Mouse (Mus musculus): ENCODE data around the gene Tceanc.
"Not testable (repeated sequence)": the region's sequence is repeated elsewhere in the genome, so short reads cannot be mapped to it uniquely, and the experiment has no call there.

The Tceanc gene

DNA sequence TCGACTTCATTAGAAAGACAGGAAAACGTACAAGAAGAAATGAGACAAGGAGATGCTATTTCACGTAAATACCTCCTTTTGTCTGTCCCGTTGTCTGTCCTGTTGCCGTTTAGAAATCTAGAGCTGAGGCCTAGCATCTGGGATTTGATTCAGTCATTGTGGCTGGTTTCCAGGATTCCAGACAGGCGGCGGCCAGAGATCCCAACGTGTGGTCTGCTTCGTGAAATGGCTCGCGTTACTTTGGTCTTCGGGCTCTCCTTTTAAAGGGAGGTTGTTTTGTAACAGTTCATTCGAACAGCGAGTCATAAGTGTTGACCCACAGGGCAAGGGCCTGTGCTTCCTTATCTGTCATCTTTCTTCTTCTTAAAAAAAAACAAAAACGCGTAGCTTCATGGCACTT lies at the start of gene Tceanc:
Gene Tceanc (minus strand): TSS at position 223 of the 400 bp plus-strand sequence.
- in situ Hi-C loops (cut with MboI) = no loop called here

DNA sequence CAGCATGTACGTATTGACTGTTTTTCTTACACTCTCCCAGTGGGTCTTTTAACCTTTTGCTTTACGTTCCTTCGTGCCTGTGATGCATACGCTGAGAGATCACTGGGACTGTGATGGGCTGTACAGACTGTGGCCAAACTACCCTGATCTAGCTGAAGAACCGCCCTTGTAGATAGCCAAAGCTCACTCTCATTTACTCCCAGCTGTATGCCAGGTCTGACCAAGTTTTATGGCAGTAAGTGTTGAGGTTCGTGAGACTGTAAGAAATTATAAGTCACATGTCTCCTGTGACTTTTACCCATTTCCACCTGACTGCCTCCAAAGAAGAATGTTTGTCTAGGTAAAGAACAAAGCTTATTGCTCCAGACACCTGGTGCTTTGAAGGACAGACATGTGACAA lies 47.6 kb upstream of the Tceanc start:
- in situ Hi-C loops (cut with MboI) = no loop called here

DNA sequence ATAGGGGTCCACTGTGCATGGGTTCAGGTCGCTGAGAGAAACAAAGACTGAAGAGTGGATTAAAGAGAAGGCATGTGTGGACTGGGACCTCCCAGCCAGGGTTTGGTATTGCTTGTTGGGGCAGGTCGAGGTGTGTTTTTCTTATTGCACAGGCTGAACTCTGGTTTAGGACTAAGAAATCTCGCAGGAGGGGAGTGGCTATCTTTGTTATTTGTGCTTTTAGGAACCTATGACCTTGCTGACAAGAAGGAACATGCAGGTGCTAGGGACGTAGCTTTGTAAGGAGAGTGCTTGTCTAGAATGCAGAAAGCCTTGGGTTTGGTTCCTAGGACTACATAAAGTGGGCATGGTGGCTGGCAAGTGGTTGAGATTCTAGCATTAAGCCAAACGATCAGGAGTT lies 47.0 kb upstream of the Tceanc start:
- in situ Hi-C loops (cut with MboI) = no loop called here

DNA sequence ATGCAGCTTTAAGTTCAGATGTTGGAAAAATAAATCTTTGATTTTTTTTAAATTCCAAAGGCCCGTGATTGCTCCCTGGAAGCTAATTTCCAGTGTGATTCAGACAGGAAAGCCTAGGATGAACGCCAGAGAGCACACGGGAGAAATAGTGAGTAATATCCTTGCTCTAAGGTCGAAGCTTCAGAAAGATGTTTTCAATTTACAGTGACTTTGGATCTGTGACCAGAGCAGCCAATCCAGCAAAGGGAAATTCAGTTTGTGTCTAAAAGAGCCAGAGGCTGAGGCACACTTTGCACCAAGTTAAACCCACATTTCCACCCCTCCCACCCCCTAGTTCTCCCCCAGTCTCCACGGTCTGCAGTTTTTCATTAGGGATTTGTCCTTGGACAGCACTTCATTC lies 46.5 kb upstream of the Tceanc start:
- in situ Hi-C loops (cut with MboI) = no loop called here

DNA sequence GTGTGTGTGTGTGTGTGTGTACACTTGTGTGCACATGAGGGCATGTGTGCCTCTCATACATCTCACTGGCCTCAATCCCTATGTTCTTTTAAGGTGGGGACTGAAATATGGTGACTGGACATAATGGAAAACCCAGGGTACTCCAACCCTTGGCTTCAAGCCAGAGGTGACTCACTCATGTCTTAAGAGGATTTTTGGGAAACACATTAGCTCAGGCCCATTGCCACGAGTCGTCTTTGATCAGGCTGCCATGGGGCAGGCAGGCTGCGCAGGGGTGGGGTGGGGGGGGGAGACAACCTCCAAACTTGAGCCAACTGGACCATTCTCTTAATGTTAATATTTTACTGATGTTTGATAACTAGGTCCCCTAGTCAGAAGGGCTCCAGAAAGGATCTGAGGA lies 41.0 kb upstream of the Tceanc start:
- in situ Hi-C loops (cut with MboI) = no loop called here

DNA sequence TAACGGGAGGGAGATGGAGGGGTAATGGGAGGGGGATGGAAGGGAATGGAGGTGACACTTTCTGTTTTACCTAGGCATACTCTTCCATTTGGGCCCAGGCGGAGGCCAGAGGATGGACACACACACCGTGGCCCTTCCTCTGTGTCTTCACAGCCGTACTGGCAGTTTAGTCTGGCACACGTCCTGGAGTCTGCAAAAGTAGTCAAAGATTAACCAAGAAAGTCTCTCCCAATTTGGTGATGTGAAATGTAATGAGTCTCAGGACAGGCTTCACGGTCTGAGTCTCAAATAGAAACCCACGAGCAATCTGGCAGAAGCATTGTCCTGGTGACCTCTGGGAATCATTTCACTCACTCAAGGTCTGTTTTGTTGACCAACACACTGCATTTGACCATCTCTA lies 34.0 kb upstream of the Tceanc start:
- in situ Hi-C loops (cut with MboI) = no loop called here

DNA sequence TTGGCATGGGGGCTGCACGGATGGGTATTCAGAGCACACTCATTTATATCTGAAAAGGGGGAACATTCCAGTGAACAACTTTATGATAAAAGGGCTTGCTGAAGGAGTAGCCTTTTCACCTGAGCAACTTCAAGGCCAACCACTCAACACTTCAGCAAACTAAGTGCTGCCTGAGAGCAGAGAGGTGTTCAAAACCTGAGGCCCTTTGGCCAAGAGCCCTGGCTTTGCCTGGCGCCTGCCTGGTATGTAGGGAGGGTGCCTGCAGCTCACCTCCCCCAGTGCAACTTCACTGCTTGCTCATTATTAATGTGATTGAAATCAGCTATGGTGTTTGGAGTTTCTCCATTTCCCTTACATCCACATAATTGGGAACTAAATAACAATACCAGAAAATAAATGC lies 28.1 kb upstream of the Tceanc start:
- in situ Hi-C loops (cut with MboI) = no loop called here

DNA sequence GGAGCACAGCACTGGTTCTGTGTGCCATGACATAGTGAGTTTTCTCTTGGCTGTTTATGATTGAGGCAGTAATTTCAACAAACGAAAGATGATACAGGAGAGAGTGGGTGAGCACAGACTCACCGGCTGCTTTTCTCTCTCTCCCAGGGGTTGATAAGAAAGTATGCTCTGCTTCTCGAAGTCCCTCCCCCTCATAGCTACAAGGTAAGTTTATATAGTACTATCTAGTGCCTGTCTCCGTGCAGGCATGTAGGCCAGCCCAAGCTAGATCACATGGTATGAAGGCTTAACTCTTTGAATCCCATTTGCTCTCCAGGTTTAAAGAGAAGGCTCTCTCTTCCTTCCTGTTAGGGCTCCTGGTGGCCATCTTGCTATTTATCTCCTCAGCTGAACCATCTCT lies 16.8 kb upstream of the Tceanc start:
- in situ Hi-C loops (cut with MboI) = no loop called here

DNA sequence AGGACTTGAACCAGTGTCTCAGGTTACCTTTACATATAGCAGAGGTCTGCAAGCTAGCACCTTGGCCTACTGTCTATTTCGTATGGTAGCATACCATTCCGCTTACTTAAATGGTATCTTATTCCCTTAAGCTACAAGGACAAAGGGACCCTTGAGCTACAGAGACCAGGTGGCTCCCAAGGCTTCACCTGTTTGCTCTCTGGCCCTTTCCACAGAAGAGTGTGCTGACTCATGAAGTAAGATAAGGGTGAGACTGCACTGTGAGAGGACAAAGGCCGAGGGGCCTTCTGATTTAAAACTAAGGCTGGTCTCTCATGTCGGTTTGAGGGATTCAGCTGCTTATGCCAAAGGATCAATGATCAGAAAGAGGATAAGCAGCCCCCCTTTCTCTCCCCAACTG lies 15.1 kb upstream of the Tceanc start:
- in situ Hi-C loops (cut with MboI) = no loop called here

DNA sequence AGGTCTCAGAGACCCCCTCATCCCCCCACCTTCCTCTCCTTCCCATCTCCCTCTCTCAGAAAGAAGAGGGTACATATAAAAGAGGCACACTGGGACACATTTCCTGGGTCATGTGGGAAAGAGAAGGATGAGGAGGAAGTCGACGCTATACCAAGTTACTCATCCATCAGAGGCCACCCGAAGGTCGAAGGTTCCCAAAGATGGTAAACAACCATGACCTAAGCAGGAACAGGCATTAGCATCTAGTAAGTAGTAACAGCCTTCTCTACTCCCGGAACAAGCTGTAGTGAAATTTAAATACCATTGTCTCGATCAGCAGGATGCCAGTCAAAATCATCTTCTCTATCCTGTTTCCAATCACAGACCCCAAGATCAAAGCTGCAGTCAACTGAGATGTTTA lies 13.3 kb upstream of the Tceanc start:
- in situ Hi-C loops (cut with MboI) = no loop called here

DNA sequence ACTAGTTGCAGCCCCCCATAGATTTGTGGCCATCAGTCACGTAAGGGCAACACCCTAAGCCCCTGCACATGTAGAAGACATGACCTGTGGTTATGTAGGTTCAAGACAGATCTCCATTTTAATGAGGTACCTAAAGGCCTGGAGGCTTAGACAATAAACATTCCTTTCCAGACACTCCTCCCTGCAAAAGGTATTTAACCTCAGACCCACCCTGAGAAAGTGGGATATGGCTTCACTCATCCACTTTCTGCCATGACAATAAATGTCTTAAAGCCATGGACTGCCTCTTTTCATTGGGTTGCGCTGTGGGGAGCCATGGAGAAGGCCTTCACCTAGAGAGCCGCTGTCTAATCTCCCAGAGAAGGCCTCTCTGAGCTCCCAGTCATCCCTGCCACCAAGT lies 9.8 kb upstream of the Tceanc start:
- in situ Hi-C loops (cut with MboI) = no loop called here

DNA sequence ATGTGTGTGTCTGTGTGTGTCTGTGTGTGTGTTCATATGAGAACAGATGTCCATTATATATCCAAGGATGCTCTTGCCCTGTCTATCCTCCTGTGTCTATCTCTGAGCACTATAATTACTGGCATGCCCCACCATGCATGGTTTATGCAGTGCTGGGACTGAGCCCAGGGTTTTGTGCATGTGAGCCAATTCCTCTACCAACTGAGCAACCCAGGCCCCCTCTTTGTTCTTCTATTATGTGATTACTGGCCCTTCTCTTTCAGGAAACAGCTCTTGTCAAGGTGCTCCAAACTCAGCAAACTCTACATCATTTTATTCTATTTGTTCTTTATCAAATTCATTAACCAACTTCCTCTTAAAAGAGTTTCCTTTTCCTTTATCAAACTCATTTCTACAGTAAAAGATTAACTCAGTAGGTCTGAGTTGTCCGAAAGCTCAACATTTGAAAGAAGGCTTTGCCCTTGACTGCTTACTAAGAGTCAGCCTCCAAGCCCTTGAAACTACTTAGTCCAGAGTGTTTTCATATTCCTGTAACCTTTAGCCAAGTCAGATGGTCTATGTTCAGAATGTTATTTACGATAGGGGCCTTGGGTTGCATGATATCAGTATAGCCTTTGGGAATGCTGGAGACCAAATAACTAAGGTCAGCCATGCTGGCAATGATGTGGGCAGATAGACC lies 7.4 kb upstream of the Tceanc start:
- in situ Hi-C loops (cut with MboI) = no loop called here

DNA sequence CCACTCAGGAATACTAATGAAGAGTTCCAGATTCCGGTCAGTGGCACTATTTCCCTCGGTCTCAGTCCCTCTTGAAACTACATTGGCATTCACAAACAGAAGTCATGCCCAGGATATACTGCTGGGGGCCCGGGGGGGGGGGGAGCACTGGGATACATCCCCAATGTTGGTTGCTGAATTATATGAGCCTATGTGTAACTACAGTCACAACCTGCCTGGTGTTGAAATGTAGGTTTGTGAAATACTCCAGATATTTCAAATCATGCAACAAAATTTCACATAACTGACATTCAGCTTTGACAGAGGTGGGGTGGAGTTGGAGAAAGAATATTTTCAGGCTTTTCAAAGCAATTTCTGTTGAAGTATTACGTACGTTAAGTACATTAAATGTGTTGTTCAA lies 2.4 kb upstream of the Tceanc start:
- in situ Hi-C loops (cut with MboI) = no loop called here

DNA sequence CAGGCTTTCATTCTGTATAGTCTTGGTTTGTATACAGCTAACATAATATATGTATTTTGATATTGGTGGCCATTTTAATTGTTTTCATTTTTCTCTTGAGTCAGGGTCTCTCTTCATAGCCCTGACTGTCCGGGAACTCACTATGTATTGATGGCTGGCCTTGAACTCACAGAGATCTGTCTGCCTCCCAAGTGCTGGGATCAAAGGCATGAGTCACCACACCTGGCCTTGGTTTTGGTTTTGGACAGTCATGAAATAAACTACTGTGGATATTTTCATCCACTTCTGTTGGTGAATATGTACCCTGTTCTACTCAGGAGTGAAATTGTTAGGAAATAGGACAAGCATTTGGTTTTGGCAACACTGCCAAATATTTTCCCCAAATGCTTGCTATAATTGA lies 1.7 kb downstream of the Tceanc start:
- in situ Hi-C loops (cut with MboI) = no loop called here

DNA sequence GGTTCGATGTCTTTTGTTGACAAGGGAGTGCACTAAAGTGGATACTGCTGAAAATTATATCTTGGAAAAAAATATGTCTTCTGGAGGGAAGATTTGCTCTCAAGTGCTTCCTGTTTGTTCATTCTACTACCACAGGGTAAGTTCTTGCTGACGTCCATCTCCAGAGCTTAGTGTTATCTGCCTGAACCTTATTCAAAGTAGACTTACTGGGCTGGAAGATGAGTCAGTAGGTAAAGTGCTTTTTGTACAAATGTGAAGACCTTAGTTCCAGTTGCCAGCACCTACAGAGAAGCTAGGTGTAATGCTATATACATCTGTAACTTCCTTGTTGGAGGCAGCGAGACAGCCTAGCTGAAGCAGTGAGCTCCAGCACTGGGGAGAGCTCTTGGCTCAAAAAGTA lies 2.4 kb downstream of the Tceanc start:
- in situ Hi-C loops (cut with MboI) = no loop called here

DNA sequence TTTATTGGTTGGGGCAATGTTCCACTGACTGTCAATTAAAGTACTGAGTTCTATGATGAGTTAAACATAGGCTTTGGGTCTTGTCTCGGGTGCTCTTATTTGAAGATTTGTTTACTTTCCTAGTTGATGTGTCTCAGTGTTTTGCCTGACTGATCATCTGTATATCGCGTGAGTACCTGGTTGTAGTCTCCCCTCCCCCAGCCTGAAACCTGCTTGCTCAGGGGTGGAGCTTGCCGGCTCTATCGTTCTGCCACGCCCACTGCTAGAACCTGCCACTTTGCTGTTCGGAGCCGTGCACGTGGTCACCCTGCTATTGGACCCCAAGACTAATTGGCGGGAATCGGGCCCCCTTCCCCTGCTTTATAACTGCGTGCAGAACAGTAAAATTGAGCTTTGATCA lies 4.3 kb downstream of the Tceanc start:
- in situ Hi-C loops (cut with MboI) = not testable (repeated sequence)

DNA sequence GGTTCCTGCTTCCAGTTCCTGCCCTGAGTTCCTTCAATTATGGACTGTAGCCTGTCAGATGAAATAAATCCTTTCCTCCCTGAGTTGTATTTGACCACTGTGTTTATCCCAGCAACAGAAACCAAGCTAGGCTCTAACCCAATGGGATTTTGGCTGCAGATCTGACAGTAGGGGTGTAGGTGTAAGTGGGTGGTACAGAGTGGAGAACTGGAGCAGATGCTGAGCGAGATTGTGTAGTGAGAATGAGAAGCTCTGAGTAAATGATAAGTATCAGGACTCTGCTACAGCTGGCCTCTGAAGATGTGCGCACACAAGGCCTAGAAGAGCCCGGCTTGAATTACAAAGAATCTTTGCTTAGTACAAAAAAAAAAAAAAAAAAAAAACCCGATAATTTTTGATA lies 6.3 kb downstream of the Tceanc start:
- in situ Hi-C loops (cut with MboI) = no loop called here

DNA sequence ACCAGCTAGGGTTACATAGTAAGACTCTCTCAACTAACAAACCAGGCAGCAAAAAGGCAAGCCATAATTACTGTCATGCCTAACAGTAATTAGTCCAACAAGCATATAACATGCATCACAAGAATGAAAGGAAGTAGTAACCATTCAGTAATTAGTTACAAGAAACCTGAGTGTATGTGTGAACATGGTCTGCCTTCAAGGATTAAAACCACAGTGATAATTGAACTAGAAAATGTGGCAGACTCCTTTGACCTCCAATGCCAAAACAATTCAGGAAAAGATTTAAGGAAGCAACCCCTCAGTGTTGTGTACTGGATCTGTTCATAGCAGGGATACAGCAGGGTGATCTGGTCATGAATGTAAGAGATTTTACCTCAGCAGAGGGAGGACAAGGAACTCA lies 7.3 kb downstream of the Tceanc start:
- in situ Hi-C loops (cut with MboI) = no loop called here

DNA sequence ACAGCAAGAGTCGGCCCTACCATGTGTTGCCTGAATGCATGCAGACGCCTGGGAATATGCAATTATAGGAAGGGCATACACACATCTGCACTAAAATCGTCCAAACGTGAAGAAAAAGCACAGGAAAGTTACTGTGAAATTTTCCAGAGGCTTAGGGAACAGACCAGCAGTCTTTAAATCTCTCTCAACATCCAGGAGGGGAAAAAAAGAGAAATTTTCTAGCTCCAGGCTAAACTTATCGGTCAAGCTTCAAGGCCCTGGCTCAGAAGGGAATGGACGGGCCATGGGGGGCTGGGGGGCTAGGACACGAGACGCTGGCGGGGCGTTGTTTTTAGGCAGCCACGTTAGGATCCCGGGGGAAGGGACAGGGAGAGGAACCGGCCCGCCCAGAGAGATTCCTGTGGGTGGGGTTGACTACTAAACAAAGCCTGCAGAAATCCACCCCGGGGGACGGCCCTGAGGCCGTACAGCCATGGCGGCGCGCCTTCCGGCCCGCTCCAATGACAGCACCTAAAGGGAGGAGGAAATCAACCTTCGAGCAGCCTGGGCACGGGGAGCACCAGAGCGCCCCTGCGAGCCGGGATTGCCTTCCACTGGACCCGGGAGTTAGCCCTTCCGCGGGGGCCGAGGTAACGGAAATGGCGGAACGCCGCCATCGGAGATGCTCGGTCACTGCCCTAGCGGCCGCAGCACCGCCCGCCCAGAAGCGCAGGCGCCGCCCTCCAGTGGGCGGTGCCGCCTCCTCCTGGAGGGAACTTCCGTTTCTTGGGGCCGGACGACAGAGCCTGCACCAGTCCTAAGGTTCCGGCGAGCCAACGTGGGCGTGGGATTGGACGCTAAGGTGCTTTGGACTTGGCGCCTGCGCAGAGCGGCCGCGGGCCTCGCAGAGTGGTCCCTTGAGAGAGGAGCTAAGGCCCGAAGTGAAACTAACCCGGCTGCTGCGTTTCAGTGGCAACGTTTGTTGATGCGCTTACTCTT lies 8.3 kb downstream of the Tceanc start:
- in situ Hi-C loops (cut with MboI) = no loop called here

DNA sequence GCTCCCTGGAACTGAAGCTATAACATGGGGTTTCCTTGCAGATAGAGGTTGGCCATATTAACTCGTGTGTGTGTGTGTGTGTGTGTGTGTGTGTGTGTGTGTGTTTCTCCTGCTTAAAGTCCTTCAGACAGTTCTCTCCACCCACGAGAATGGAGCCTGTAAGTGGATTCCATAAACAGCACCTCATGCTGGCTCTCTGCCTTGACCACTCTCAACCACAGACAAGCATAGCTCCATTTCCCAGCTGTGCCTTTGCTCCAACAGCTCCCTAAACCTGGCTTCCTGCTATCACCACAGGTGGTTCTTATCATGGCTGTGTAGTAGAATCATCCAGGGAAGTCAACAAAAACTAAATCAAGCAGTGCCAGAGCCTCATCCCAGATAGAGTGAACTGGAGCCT lies 13.9 kb downstream of the Tceanc start:
- in situ Hi-C loops (cut with MboI) = no loop called here

DNA sequence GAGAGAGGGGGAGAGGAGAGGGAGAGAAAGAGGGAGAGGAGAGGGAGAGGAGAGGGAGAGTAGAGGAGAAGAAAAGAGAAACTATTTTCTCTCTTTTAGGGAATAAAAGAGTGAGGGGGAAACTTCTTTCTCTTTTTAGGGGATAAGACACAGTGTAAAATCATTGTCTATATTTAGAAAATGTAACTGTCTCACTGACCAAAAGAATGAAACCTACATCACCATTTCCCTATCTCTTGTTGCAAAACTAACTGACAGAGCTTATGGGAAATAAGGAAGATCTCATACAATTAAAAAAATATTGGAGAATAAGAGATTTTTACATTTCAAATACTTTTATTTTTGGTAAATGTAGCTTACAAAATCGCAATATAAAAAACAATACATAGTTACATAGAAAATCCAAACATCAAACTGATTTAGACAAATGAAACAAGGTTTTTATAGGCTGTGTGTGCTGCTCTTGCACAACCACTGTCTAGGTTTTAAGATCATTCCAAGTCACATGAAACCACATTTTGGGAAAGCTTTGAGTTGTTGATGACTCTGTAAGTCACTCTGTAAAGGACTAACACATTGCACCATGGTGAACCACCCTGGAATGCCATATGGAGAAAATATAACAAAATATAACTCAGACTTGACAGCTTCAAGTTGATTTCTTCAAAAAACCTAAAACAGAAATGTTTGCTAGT lies 18.7 kb downstream of the Tceanc start:
- in situ Hi-C loops (cut with MboI) = no loop called here

DNA sequence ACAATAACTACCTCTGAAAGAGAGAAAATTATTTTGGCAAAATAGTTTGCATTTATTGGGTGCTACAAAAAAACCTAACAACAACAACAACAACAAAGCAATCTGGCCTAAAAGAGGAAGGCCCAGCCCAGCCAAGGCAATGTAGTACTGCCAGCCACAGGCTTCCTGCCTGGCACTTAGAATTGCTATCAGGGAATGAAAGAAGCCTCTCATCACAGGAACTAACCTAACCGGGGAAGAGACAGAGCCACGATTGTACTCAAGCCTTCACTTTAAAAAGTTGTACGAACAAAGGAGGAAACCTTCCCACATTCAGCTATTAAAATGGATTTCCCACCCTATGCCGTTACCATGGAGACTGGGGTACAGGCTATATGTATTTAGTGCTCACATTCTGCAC lies 20.6 kb downstream of the Tceanc start:
- in situ Hi-C loops (cut with MboI) = no loop called here

DNA sequence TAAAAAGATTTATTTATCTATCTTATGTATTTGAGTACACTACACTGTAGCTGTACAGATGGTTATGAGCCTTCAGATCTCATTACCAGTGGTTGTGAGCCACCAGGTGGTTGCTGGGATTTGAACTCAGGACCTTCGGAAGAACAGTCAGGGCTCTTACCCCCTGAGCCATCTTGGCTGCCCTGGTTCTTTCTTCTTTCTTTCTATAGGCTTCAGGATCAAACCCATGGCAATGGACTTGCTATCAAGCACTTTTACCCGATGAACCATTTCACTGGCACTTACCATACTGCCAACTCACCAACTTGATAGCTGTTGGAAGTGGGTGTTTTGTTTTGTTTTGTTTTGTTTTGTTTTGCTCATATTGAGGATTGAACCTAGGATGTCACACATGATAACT lies 23.3 kb downstream of the Tceanc start:
- in situ Hi-C loops (cut with MboI) = no loop called here

All from mature B cell (primary cell).